Mouse (Mus musculus) cerebellum, postnatal 36 days (tissue): ENCODE measurements around the gene Stam2.
A peak's percentile ranks its signal among the peaks of the same experiment; 100 is the strongest.

ENCODE experiments used
- DNase-seq, 2 experiments: peaks; one replicate each; pipeline ENCODE4 v3.0.0; 2021 to 2022; ENCODE audit warnings: mixed read lengths in 2 of 2

Stam2 gene

GRCm38 (mm10) chr2:52742256-52743158 lies at the start of gene Stam2:
Gene Stam2, minus strand, starts transcription at chr2:52742281.
- peak; percentile 82 to 85 for DNase-seq

- DNase-seq, result no peak
Observed at GRCm38 (mm10) chr2:52785106-52785721, 43.1 kb upstream of the Stam2 start.

- DNase-seq, result no peak
Observed at GRCm38 (mm10) chr2:52779987-52780386, 37.9 kb upstream of the Stam2 start.

GRCm38 (mm10) chr2:52779381-52779780 lies 37.3 kb upstream of the Stam2 start:
- DNase-seq, result no peak

- no peak for DNase-seq
Observed at GRCm38 (mm10) chr2:52777839-52778238, 35.8 kb upstream of the Stam2 start.

- no peak for DNase-seq
Observed at GRCm38 (mm10) chr2:52774373-52774772, 32.3 kb upstream of the Stam2 start.

- no peak for DNase-seq
Observed at GRCm38 (mm10) chr2:52772774-52773393, 30.8 kb upstream of the Stam2 start.

- no peak for DNase-seq
Observed at GRCm38 (mm10) chr2:52765130-52765529, 23.0 kb upstream of the Stam2 start.

- DNase-seq, result no peak
Observed at GRCm38 (mm10) chr2:52763891-52764290, 21.8 kb upstream of the Stam2 start.

- peak; percentile 78 to 81 for DNase-seq
Observed at GRCm38 (mm10) chr2:52763040-52763736, 21.1 kb upstream of the Stam2 start.

GRCm38 (mm10) chr2:52762529-52762928 lies 20.4 kb upstream of the Stam2 start:
- DNase-seq, result no peak

GRCm38 (mm10) chr2:52758627-52759026 lies 16.5 kb upstream of the Stam2 start:
- peak; percentile 34 to 42 for DNase-seq

- peak; percentile 24 to 30 for DNase-seq
Observed at GRCm38 (mm10) chr2:52756691-52757090, 14.6 kb upstream of the Stam2 start.

GRCm38 (mm10) chr2:52753573-52754317 lies 11.7 kb upstream of the Stam2 start:
- no peak for DNase-seq

- no peak for DNase-seq
Observed at GRCm38 (mm10) chr2:52744099-52744498, 2.0 kb upstream of the Stam2 start.

GRCm38 (mm10) chr2:52741681-52742255 lies 313 bp downstream of the Stam2 start:
- peak in 1 of 2 experiments; percentile 61 for DNase-seq

GRCm38 (mm10) chr2:52740596-52740995 lies 1.5 kb downstream of the Stam2 start:
- no peak for DNase-seq

GRCm38 (mm10) chr2:52734504-52734903 lies 7.6 kb downstream of the Stam2 start:
- DNase-seq, result no peak

GRCm38 (mm10) chr2:52733659-52734058 lies 8.4 kb downstream of the Stam2 start:
- DNase-seq, result no peak

GRCm38 (mm10) chr2:52732611-52733010 lies 9.5 kb downstream of the Stam2 start:
- no peak for DNase-seq

- no peak for DNase-seq
Observed at GRCm38 (mm10) chr2:52732001-52732400, 10.1 kb downstream of the Stam2 start.

GRCm38 (mm10) chr2:52730891-52731290 lies 11.2 kb downstream of the Stam2 start:
- DNase-seq, result no peak
